Mouse (Mus musculus) MN1 (cell line): ENCODE measurements around the gene Caly.

ENCODE experiments used
- DNase-seq: peaks from one replicate; pipeline ENCODE4 v3.0.0-alpha.2; 2016; ENCODE audit warnings: low spot score

Gene Caly

GRCm38 (mm10) chr7:140081408-140082241 lies 723 bp downstream of the Caly start:
- DNase-seq: no peak

GRCm38 (mm10) chr7:140080503-140081156 lies 1.7 kb downstream of the Caly start:
- peak; percentile 96 for DNase-seq

- DNase-seq: peak; percentile 88
Observed at GRCm38 (mm10) chr7:140078711-140079110, 3.6 kb downstream of the Caly start.

- DNase-seq: peak; percentile 60
Observed at GRCm38 (mm10) chr7:140077698-140078097, 4.7 kb downstream of the Caly start.

- peak; percentile 70 for DNase-seq
Observed at GRCm38 (mm10) chr7:140070042-140070711, 12.2 kb downstream of the Caly start.

- no peak for DNase-seq
Observed at GRCm38 (mm10) chr7:140067397-140067796, 15.0 kb downstream of the Caly start.

- peak; percentile 85 for DNase-seq
Observed at GRCm38 (mm10) chr7:140063092-140063491, 19.3 kb downstream of the Caly start.

- DNase-seq: peak; percentile 71
Observed at GRCm38 (mm10) chr7:140062307-140062706, 20.0 kb downstream of the Caly start.

GRCm38 (mm10) chr7:140061832-140062130 lies 20.6 kb downstream of the Caly start:
- peak; percentile 27 for DNase-seq

GRCm38 (mm10) chr7:140060936-140061831 lies 21.2 kb downstream of the Caly start:
- peak; percentile 66 for DNase-seq

GRCm38 (mm10) chr7:140059601-140060000 lies 22.7 kb downstream of the Caly start:
- no peak for DNase-seq

- DNase-seq: no peak
Observed at GRCm38 (mm10) chr7:140058528-140058927, 23.8 kb downstream of the Caly start.

GRCm38 (mm10) chr7:140057413-140058407 lies 24.6 kb downstream of the Caly start:
- DNase-seq: peak; percentile 85

GRCm38 (mm10) chr7:140054124-140054523 lies 28.2 kb downstream of the Caly start:
- no peak for DNase-seq

GRCm38 (mm10) chr7:140049115-140049689 lies 33.1 kb downstream of the Caly start:
- no peak for DNase-seq

- no peak for DNase-seq
Observed at GRCm38 (mm10) chr7:140048361-140049114, 33.8 kb downstream of the Caly start, which contains the start of gene Msx3. Gene Msx3 (minus strand): TSS chr7:140049089.

GRCm38 (mm10) chr7:140047811-140048311 lies 34.5 kb downstream of the Caly start:
- no peak for DNase-seq

- DNase-seq: no peak
Observed at GRCm38 (mm10) chr7:140045546-140045945, 36.8 kb downstream of the Caly start.

GRCm38 (mm10) chr7:140042728-140043127 lies 39.6 kb downstream of the Caly start:
- no peak for DNase-seq
